Comparison of ENCODE assay signal across 26 mouse cellular contexts in the genomic region with DNA sequence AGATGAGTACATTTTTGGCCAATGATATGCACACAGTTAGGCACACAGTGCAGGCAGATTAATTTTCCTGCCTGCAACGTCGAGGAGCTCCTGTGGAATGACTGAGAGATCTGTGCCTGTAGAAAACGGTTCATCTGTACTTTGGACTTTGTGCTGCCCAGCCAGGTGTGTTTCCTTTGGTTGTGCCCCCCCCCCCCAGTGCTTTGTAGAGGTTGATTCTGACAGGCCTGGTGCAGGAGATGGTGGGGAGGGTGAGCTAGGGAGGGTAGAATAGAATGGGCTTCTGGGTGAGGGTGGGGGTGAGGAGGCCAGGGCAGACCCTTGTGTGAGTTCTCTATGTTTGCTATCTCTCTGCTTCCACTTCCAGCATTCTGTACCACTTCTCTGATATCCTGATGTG. TPM values are rescaled to one million over a fixed set of nuclear protein-coding genes. Genes with fewer than 3 reads are reported as not detected.
DNase-seq lines count a peak whose midpoint lies in the region; ATAC-seq and TF ChIP-seq lines count a peak whose summit lies in the region.
"Had no signal": no experiment of that assay in that cellular context is flagged by ENCODE, and none has a peak within 500 bp of the region (broad histone marks: within the 10 kb centered on the region; RNA-seq: fewer than 3 reads in every experiment).

No protein-coding gene starts in this region.

- DNase-seq in heart, adult 11 months, result peak; percentile 57
- no peak for DNase-seq in heart, postnatal 10 days
- peak; percentile 17 to 48 for DNase-seq in kidney, postnatal 25 days
- DNase-seq in kidney, postnatal 14 days, result no peak
- peak; percentile 54 for DNase-seq in stomach, postnatal 0 days (ENCODE audit: low spot score)
- no peak for DNase-seq in adrenal gland, postnatal 36 days
- DNase-seq: adrenal gland, adult 8-10 months; cerebellum, adult 18-20 months; cerebellum, postnatal 14 days; gastrocnemius, adult 2 months; layer of hippocampus, adult 9-11 months; lung, embryonic 14.5 days; thymus, postnatal 14 days had no signal

- H3K27me3 ChIP-seq in intestine, embryonic 16.5 days (replicated peaks; ENCODE audit: control insufficient read depth, insufficient read depth, low read length), result no peaks in the 10 kb centered on the region
- no peaks in the 10 kb centered on the region for H3K27me3 ChIP-seq in stomach, postnatal 0 days (ENCODE audit: control insufficient read depth, insufficient read depth, low read length)
- H3K27me3 ChIP-seq: embryonic facial prominence, embryonic 12.5 days; forebrain, embryonic 12.5 days; heart, embryonic 15.5 days; midbrain, embryonic 12.5 days had no signal

- H3K4me2 ChIP-seq in intestine, embryonic 16.5 days (ENCODE audit: low read depth, low read length), result no peak overlapping the region
- no peak overlapping the region for H3K4me2 ChIP-seq in stomach, postnatal 0 days (replicated peaks; ENCODE audit: low read depth)
- H3K4me2 ChIP-seq: embryonic facial prominence, embryonic 12.5 days; forebrain, embryonic 12.5 days; heart, embryonic 15.5 days; lung, embryonic 14.5 days; midbrain, embryonic 12.5 days had no signal

- no peak overlapping the region for H3K9ac ChIP-seq in intestine, embryonic 16.5 days (ENCODE audit: low read depth, low read length)
- H3K9ac ChIP-seq in stomach, postnatal 0 days (ENCODE audit: low read length), result no peak overlapping the region
- H3K9ac ChIP-seq: embryonic facial prominence, embryonic 12.5 days; forebrain, embryonic 12.5 days; heart, embryonic 15.5 days; lung, embryonic 14.5 days; midbrain, embryonic 12.5 days had no signal

- H3K27ac ChIP-seq in intestine, embryonic 16.5 days (ENCODE audit: low read length), result no peak overlapping the region
- H3K27ac ChIP-seq in stomach, postnatal 0 days (replicated peaks), result no peak overlapping the region
- H3K27ac ChIP-seq: embryonic facial prominence, embryonic 12.5 days; forebrain, embryonic 12.5 days; gastrocnemius, adult 2 months; heart, embryonic 15.5 days; hindbrain, embryonic 10.5 days; kidney, postnatal 0 days; left cerebral cortex, adult 2 months; midbrain, embryonic 12.5 days had no signal

- 49% methylated on average over 3 of the region's 3 CpGs for WGBS in intestine, embryonic 16.5 days
- WGBS in stomach, postnatal 0 days, result 49% methylated on average over 3 of the region's 3 CpGs

- no peak for TF ChIP-seq EP300 in stomach, postnatal 0 days (optimal IDR thresholded peaks at IDR 0.05)

- intact Hi-C loops in heart, postnatal 10 days (cut with DNase I), result no loop called here

- no peak overlapping the region for H3K4me3 ChIP-seq in intestine, embryonic 16.5 days (ENCODE audit: low read length)
- H3K4me3 ChIP-seq in stomach, postnatal 0 days (ENCODE audit: low read depth, low read length), result no peak overlapping the region
- H3K4me3 ChIP-seq: embryonic facial prominence, embryonic 12.5 days; forebrain, embryonic 12.5 days; gastrocnemius, adult 2 months; heart, embryonic 15.5 days; hindbrain, embryonic 10.5 days; left cerebral cortex, adult 2 months; midbrain, embryonic 12.5 days had no signal

- H3K4me1 ChIP-seq in intestine, embryonic 16.5 days (ENCODE audit: control insufficient read depth, insufficient read depth, low read length), result peaks cover 3% of the 10 kb centered on the region; the same call in 1 of the 2 replicates
- no peaks in the 10 kb centered on the region for H3K4me1 ChIP-seq in stomach, postnatal 0 days (replicated peaks; ENCODE audit: control insufficient read depth, insufficient read depth)
- H3K4me1 ChIP-seq: embryonic facial prominence, embryonic 12.5 days; forebrain, embryonic 12.5 days; hindbrain, embryonic 10.5 days; midbrain, embryonic 12.5 days had no signal

- no peaks in the 10 kb centered on the region for H3K9me3 ChIP-seq in intestine, embryonic 16.5 days (ENCODE audit: control insufficient read depth, low read length)
- no peaks in the 10 kb centered on the region for H3K9me3 ChIP-seq in stomach, postnatal 0 days (ENCODE audit: control insufficient read depth, low read length)
- H3K9me3 ChIP-seq: embryonic facial prominence, embryonic 12.5 days; forebrain, embryonic 12.5 days; heart, embryonic 15.5 days; hindbrain, embryonic 10.5 days; midbrain, embryonic 12.5 days had no signal

- no peaks in the 10 kb centered on the region for H3K36me3 ChIP-seq in intestine, embryonic 16.5 days (ENCODE audit: control insufficient read depth, insufficient read depth, low read length)
- H3K36me3 ChIP-seq in stomach, postnatal 0 days (ENCODE audit: control insufficient read depth, insufficient read depth, low read length), result no peaks in the 10 kb centered on the region
- H3K36me3 ChIP-seq: embryonic facial prominence, embryonic 12.5 days; forebrain, embryonic 12.5 days; heart, embryonic 15.5 days; hindbrain, embryonic 10.5 days; midbrain, embryonic 12.5 days had no signal

- no peak for TF ChIP-seq CTCF in stomach, postnatal 0 days (IDR thresholded peaks at IDR 0.05; ENCODE audit: low read depth)

- ATAC-seq in intestine, embryonic 16.5 days, result peak; percentile 86
- ATAC-seq in stomach, postnatal 0 days (ENCODE audit: low FRiP score, low TSS enrichment), result no peak
- ATAC-seq: activated CD4-positive, CD25-positive, alpha-beta regulatory T cell, adult 4 months; hindbrain, embryonic 16.5 days had no signal

RNA-seq across cellular contexts. Expression of a gene that starts 32.5 kb away (rescaled TPM):
- not detected for total RNA-seq in heart, postnatal 10 days (2021)
- 0.28 and 0.29 TPM in 2 replicates for polyA plus RNA-seq in intestine, embryonic 16.5 days (2015; fragmentation: Nextera tagmentation; extraction: Ambion mirVana)
- 0.51 and 0.53 TPM in 2 replicates for polyA plus RNA-seq in stomach, postnatal 0 days (2015; fragmentation: Nextera tagmentation; extraction: Ambion mirVana)
- not detected for total RNA-seq in adrenal gland, postnatal 36 days (2021)
- total RNA-seq: adrenal gland, adult 8-10 months; gastrocnemius, adult 2 months; gastrocnemius, postnatal 4 days; left cerebral cortex, adult 2 months; left cerebral cortex, postnatal 36 days; neutrophil, adult 5-6 weeks had no signal

Comparison
In these comparisons a context has a peak if more than half of its experiments do, and no peak if none do; other contexts are left out.
1. DNase-seq: peak in heart, adult 11 months (single experiment), kidney, postnatal 25 days (2 of 2) and stomach, postnatal 0 days (single experiment); none in heart, postnatal 10 days (0 of 2), kidney, postnatal 14 days (single experiment) and adrenal gland, postnatal 36 days (0 of 2).